ENCODE assay signal across 12 mouse cellular contexts in the genomic region with DNA sequence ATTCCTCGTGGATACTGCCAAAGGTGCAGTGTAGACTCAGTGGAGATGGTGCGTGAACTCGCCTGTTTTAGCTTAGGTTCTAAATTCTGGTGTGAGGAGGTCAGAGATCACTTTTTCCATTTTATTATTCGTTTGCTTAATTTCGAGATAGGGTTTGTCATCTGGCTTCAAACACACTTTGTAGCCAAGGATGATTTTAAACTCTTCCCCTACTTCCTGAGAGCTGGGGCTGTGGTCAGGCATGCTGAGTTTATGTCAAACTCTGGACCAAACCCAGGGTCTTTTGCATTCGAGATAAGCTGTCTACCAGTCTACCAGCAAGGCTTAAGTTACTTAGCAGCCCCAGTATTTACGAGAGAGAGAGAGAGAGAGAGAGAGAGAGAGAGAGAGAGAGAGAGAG.
DNase-seq lines count a peak whose midpoint lies in the region; TF ChIP-seq lines count a peak whose summit lies in the region.
"Had no signal": no experiment of that assay in that cellular context is flagged by ENCODE, and none has a peak within 500 bp of the region (broad histone marks: within the 10 kb centered on the region; RNA-seq: fewer than 3 reads in every experiment).

No protein-coding gene starts in this region.

- no peak for TF ChIP-seq CTCF in heart, adult 2 months (IDR thresholded peaks at IDR 0.05)
- TF ChIP-seq CTCF in left cerebral cortex, adult 2 months (IDR thresholded peaks at IDR 0.05): no peak

- peak overlapping the region; percentile 52 for H3K27ac ChIP-seq in heart, adult 2 months
- H3K27ac ChIP-seq in left cerebral cortex, adult 2 months: peak overlapping the region; percentile 53; the same call in 1 of the 2 replicates
- H3K27ac ChIP-seq in brown adipose tissue, adult 24 weeks (replicated peaks; ENCODE audit: low read depth, low read length): peak overlapping the region; percentile 12; the same call in 1 of the 2 replicates
- H3K27ac ChIP-seq: liver, embryonic 12.5 days had no signal

- H3K79me2 ChIP-seq in heart, adult 2 months (replicated peaks; ENCODE audit: control insufficient read depth, insufficient read depth, low read length): no peaks in the 10 kb centered on the region; the same call in 1 of the 2 replicates
- peaks cover 6% of the 10 kb centered on the region for H3K79me2 ChIP-seq in myocyte (ENCODE audit: control insufficient read depth, insufficient read depth)

- H3K9ac ChIP-seq in heart, adult 2 months (ENCODE audit: low read depth, low read length): peak overlapping the region; percentile 47

- H3ac ChIP-seq in myocyte (ENCODE audit: control insufficient read depth, insufficient read length): no peak overlapping the region

- H3K4me1 ChIP-seq in heart, adult 2 months (ENCODE audit: control insufficient read depth, insufficient read depth, low read length): peaks cover 4% of the 10 kb centered on the region
- no peaks in the 10 kb centered on the region for H3K4me1 ChIP-seq in brown adipose tissue, adult 24 weeks (ENCODE audit: control insufficient read depth, insufficient read depth, insufficient read length, low read length)

- no peak for TF ChIP-seq EP300 in heart, adult 2 months (IDR thresholded peaks at IDR 0.05; ENCODE audit: insufficient read depth, low read depth, low read length)

- no peaks in the 10 kb centered on the region; the same call in 1 of the 2 replicates for H3K36me3 ChIP-seq in heart, adult 2 months (ENCODE audit: control insufficient read depth, insufficient read depth, low read length)
- no peaks in the 10 kb centered on the region for H3K36me3 ChIP-seq in myocyte (ENCODE audit: control insufficient read depth, insufficient read depth)
- H3K36me3 ChIP-seq: hindbrain, embryonic 15.5 days; liver, embryonic 12.5 days had no signal

- no peaks in the 10 kb centered on the region for H3K27me3 ChIP-seq in heart, adult 2 months (ENCODE audit: control insufficient read depth, insufficient read depth, low read length)
- H3K27me3 ChIP-seq in myocyte (ENCODE audit: control insufficient read depth, insufficient read depth, insufficient read length): no peaks in the 10 kb centered on the region
- H3K27me3 ChIP-seq: hindbrain, embryonic 15.5 days; Patski had no signal

- no peak for TF ChIP-seq POLR2A in heart, adult 2 months (IDR thresholded peaks at IDR 0.05; ENCODE audit: insufficient read depth, low read depth, low read length)
- TF ChIP-seq POLR2A in myocyte (IDR thresholded peaks at IDR 0.05; ENCODE audit: insufficient read length, low read depth): no peak

- peak overlapping the region; percentile 19; the same call in 1 of the 2 replicates for H3K4me3 ChIP-seq in heart, adult 2 months
- H3K4me3 ChIP-seq in left cerebral cortex, adult 2 months: no peak overlapping the region
- peak overlapping the region; percentile 30; the same call in 1 of the 2 replicates for H3K4me3 ChIP-seq in brown adipose tissue, adult 24 weeks (ENCODE audit: insufficient read depth, low read depth, low read length)
- H3K4me3 ChIP-seq in myocyte: peak overlapping the region; percentile 40

- intact Hi-C loops in heart, adult 2 months (cut with DNase I): loop anchor here (5.0 to 10.0 kb wide), 2 partner anchors 208 to 335 kb away; no protein-coding TSS in a partner anchor
- intact Hi-C loops in left cerebral cortex, adult 2 months (cut with DNase I): loop anchor here (5.0 to 10.0 kb wide), 2 partner anchors 208 to 355 kb away; no protein-coding TSS in a partner anchor

- no peak for DNase-seq in heart, adult 2 months
- DNase-seq in heart, postnatal 4 days: no peak
- DNase-seq in left cerebral cortex, adult 2 months (ENCODE audit: extremely low spot score in 1 of 2, low spot score in 2 of 2): no peak
- DNase-seq in left cerebral cortex, adult 8-10 months (ENCODE audit: low spot score in 2 of 2): no peak
- DNase-seq in adrenal gland, adult 18-20 months (ENCODE audit: low spot score in 2 of 2): no peak
- DNase-seq: adrenal gland, adult 2 months; thymus, postnatal 25 days had no signal

- H3K4me2 ChIP-seq in myocyte (ENCODE audit: low read depth): peak overlapping the region; percentile 89

- 35% methylated on average over 7 of the region's 7 CpGs for WGBS in heart, adult 2 months

TF ChIP-seq in myocyte, 11 proteins besides CTCF, POLR2A, EP300 and RAD21:
- TF ChIP-seq MAX (IDR thresholded peaks at IDR 0.05; ENCODE audit: low read depth) (no peak), POLR2AphosphoS2 (IDR thresholded peaks at IDR 0.05; ENCODE audit: insufficient read length, low read depth) (no peak), E2F4 (IDR thresholded peaks at IDR 0.05; ENCODE audit: insufficient read depth) (no peak), MYOD1 (IDR thresholded peaks at IDR 0.05; ENCODE audit: control insufficient read depth in 1 of 3, insufficient read length in 2 of 3, low read depth in 2 of 3) (no peak), REST (IDR thresholded peaks at IDR 0.05; ENCODE audit: insufficient read depth, insufficient read length) (no peak), TCF3 (IDR thresholded peaks at IDR 0.05; ENCODE audit: insufficient read length, low read depth) (no peak), TCF12 (IDR thresholded peaks at IDR 0.05; ENCODE audit: insufficient read depth, poor library complexity, severe bottlenecking) (no peak), USF1 (IDR thresholded peaks at IDR 0.05; ENCODE audit: low read depth) (no peak)
